Mouse (Mus musculus) ES-Bruce4 (cell line): ENCODE results near the gene Gm49322. TPM values are rescaled to one million over a fixed set of nuclear protein-coding genes. Genes with fewer than 3 reads are reported as not detected.

ENCODE experiments used
- H3K27ac ChIP-seq: 2 replicates; pipeline ENCODE4 v1.5.1; 2012; ENCODE audit warnings: low read length, inconsistent platforms; ENCODE audit not compliant: insufficient read depth
- H3K27me3 ChIP-seq: 2 replicates; pipeline ENCODE4 v1.6.1; 2012; ENCODE audit warnings: mild to moderate bottlenecking, low read length, inconsistent platforms; ENCODE audit not compliant: control insufficient read depth, poor library complexity, insufficient read depth, severe bottlenecking
- H3K36me3 ChIP-seq: 2 replicates; pipeline ENCODE4 v1.6.1; 2012; ENCODE audit warnings: inconsistent platforms, mild to moderate bottlenecking, low read length, moderate library complexity; ENCODE audit not compliant: control insufficient read depth, poor library complexity, insufficient read depth, severe bottlenecking
- H3K4me1 ChIP-seq: one replicate; pipeline ENCODE4 v1.8.1; 2011; ENCODE audit warnings: low read length; ENCODE audit not compliant: control insufficient read depth, insufficient read depth
- H3K4me3 ChIP-seq: 2 replicates; pipeline ENCODE4 v1.5.1; 2011; ENCODE audit warnings: low read depth, mild to moderate bottlenecking, low read length
- H3K9ac ChIP-seq: 2 replicates; pipeline ENCODE4 v1.6.1; 2012; ENCODE audit warnings: low read depth, mild to moderate bottlenecking, inconsistent platforms; ENCODE audit not compliant: poor library complexity, severe bottlenecking
- H3K9me3 ChIP-seq: replicated peaks from 2 replicates; pipeline ENCODE4 v1.6.1; 2012; ENCODE audit warnings: mild to moderate bottlenecking, low read length, inconsistent platforms; ENCODE audit not compliant: control insufficient read depth, poor library complexity, insufficient read depth, severe bottlenecking
- CTCF ChIP-seq: IDR thresholded peaks from one replicate; pipeline ENCODE4 v1.8.1; 2011; ENCODE audit warnings: low read depth, low read length
- EP300 ChIP-seq: IDR thresholded peaks from 2 replicates; pipeline ENCODE4 v1.6.1; 2011; ENCODE audit warnings: low read depth, low read length; ENCODE audit not compliant: insufficient read depth
- POLR2A ChIP-seq: IDR thresholded peaks from one replicate; pipeline ENCODE4 v1.8.1; 2011; ENCODE audit warnings: low read length; ENCODE audit not compliant: insufficient read depth
- polyA plus RNA-seq: library from polyadenylated mRNA; stranded (reverse); fragments of >200 nt; gene quantifications from 2 replicates; pipeline ENCODE4 v1.2.4, GENCODE M21; 2011; ENCODE audit warnings: low read depth; ENCODE audit not compliant: missing spikeins, insufficient read depth, insufficient read length

The Gm49322 gene
- polyA plus RNA-seq, 1 experiment, result 2.4 TPM

GRCm38 (mm10) chr10:80622661-80623456 is 17.0 kb downstream of the Gm49322 start, which contains the start of gene Csnk1g2:
TSS of gene Csnk1g2 (plus strand) at chr10:80622838.
- peak within 1 kb of the TSS; percentile 89 for H3K4me3 ChIP-seq
- no peaks in the 10 kb centered on the region for H3K27me3 ChIP-seq
- H3K36me3 ChIP-seq, result no peaks in the 10 kb centered on the region
- H3K27ac ChIP-seq, result peak within 1 kb of the TSS; percentile 70
- peak within 1 kb of the TSS; percentile 80 for H3K9ac ChIP-seq
- TF ChIP-seq EP300 (no peak), POLR2A (no peak), CTCF (no peak)
- H3K4me1 ChIP-seq, result no peaks in the 10 kb centered on the region
- H3K9me3 ChIP-seq, result no peaks in the 10 kb centered on the region

- TF ChIP-seq EP300 (no peak), POLR2A (no peak), CTCF (no peak)
- Histone ChIP-seq H3K4me1 (no peaks in the 10 kb centered on the region), H3K27ac (peak overlapping the region; percentile 70)
These were observed 17.8 kb downstream of the Gm49322 start for GRCm38 (mm10) chr10:80623457-80624191.

GRCm38 (mm10) chr10:80625764-80626163 is 19.9 kb downstream of the Gm49322 start:
- H3K4me3 ChIP-seq, result no peak overlapping the region
- TF ChIP-seq POLR2A, result no peak
- TF ChIP-seq EP300, result no peak
- TF ChIP-seq CTCF, result no peak
- H3K27ac ChIP-seq, result no peak overlapping the region
- H3K36me3 ChIP-seq, result no peaks in the 10 kb centered on the region
- H3K4me1 ChIP-seq, result no peaks in the 10 kb centered on the region
- H3K27me3 ChIP-seq, result no peaks in the 10 kb centered on the region
- H3K9me3 ChIP-seq, result no peaks in the 10 kb centered on the region
- no peak overlapping the region for H3K9ac ChIP-seq

More at GRCm38 (mm10) chr10:80623457-80624191, 17.8 kb downstream of the Gm49322 start:
- no peaks in the 10 kb centered on the region for H3K27me3 ChIP-seq
- peak overlapping the region; percentile 80 for H3K9ac ChIP-seq
- H3K4me3 ChIP-seq, result peak overlapping the region; percentile 89
- H3K36me3 ChIP-seq, result no peaks in the 10 kb centered on the region
- no peaks in the 10 kb centered on the region for H3K9me3 ChIP-seq

GRCm38 (mm10) chr10:80627685-80628084 is 21.9 kb downstream of the Gm49322 start:
- H3K9me3 ChIP-seq, result no peaks in the 10 kb centered on the region
- H3K4me1 ChIP-seq, result no peaks in the 10 kb centered on the region
- no peak overlapping the region for H3K27ac ChIP-seq
- no peak overlapping the region for H3K9ac ChIP-seq
- no peak overlapping the region for H3K4me3 ChIP-seq
- TF ChIP-seq EP300, result no peak
- TF ChIP-seq CTCF, result no peak
- TF ChIP-seq POLR2A, result no peak
- no peaks in the 10 kb centered on the region for H3K27me3 ChIP-seq
- no peaks in the 10 kb centered on the region for H3K36me3 ChIP-seq

- Histone ChIP-seq H3K4me1 (no peaks in the 10 kb centered on the region), H3K9me3 (no peaks in the 10 kb centered on the region), H3K36me3 (no peaks in the 10 kb centered on the region; the same call in 1 of the 2 replicates), H3K9ac (no peak overlapping the region), H3K27me3 (no peaks in the 10 kb centered on the region), H3K27ac (no peak overlapping the region), H3K4me3 (no peak overlapping the region)
- TF ChIP-seq CTCF (no peak), POLR2A (no peak), EP300 (no peak)
These were observed 23.1 kb downstream of the Gm49322 start for GRCm38 (mm10) chr10:80628925-80629324.

- no peak overlapping the region for H3K9ac ChIP-seq
- no peaks in the 10 kb centered on the region for H3K9me3 ChIP-seq
- no peaks in the 10 kb centered on the region for H3K27me3 ChIP-seq
- no peak overlapping the region for H3K27ac ChIP-seq
- H3K36me3 ChIP-seq, result peaks cover 19% of the 10 kb centered on the region
- H3K4me1 ChIP-seq, result no peaks in the 10 kb centered on the region
- TF ChIP-seq EP300 (no peak), CTCF (no peak), POLR2A (no peak)
- H3K4me3 ChIP-seq, result no peak overlapping the region
These were observed 29.5 kb downstream of the Gm49322 start for GRCm38 (mm10) chr10:80635345-80635744.
